Mouse (Mus musculus) kidney, embryonic 16.5 days (tissue): Measurements from ENCODE around the gene Wipf1. TPM values are rescaled to one million over a fixed set of nuclear protein-coding genes. Genes with fewer than 3 reads are reported as not detected.
A peak's percentile ranks its signal among the peaks of the same experiment; 100 is the strongest.

Experiments used
- ATAC-seq: fragments of 200-750 bp; cut with Nextera tagmentation; 2 replicates; pipeline ENCODE4 v1.8.0; 2017; ENCODE audit warnings: moderate TSS enrichment; ENCODE audit not compliant: low FRiP score, low TSS enrichment
- H3K27ac ChIP-seq: fragments of 300-500 bp; sonication (generic); 2 replicates; pipeline ENCODE4 v1.5.1; 2014; ENCODE audit warnings: low read length
- H3K27me3 ChIP-seq: fragments of 300-500 bp; sonication (generic); 2 replicates; pipeline ENCODE4 v1.6.1; 2014; ENCODE audit warnings: low read length, control low read depth, mixed read lengths; ENCODE audit not compliant: insufficient read depth
- H3K36me3 ChIP-seq: fragments of 300-500 bp; sonication (generic); 2 replicates; pipeline ENCODE4 v1.6.1; 2014; ENCODE audit warnings: low read length, control low read depth, mixed read lengths; ENCODE audit not compliant: insufficient read depth
- H3K4me1 ChIP-seq: fragments of 300-500 bp; sonication (generic); 2 replicates; pipeline ENCODE4 v1.6.1; 2014; ENCODE audit warnings: low read length, control low read depth, mixed read lengths; ENCODE audit not compliant: insufficient read depth
- H3K4me2 ChIP-seq: fragments of 300-500 bp; sonication (generic); replicated peaks from 2 replicates; pipeline ENCODE4 v1.6.1; 2014; ENCODE audit warnings: low read depth, low read length
- H3K4me3 ChIP-seq: fragments of 300-500 bp; sonication (generic); 2 replicates; pipeline ENCODE4 v1.5.1; 2014; ENCODE audit warnings: mild to moderate bottlenecking, low read length
- H3K9ac ChIP-seq: fragments of 300-500 bp; sonication (generic); replicated peaks from 2 replicates; pipeline ENCODE4 v1.6.1; 2014; ENCODE audit warnings: low read length
- H3K9me3 ChIP-seq: fragments of 300-500 bp; sonication (generic); 2 replicates; pipeline ENCODE4 v1.6.1; 2016; ENCODE audit warnings: low read length, control low read depth
- WGBS: fragments of 180-500 bp; shearing (Covaris S2); extraction: QIAGEN DNeasy Blood & Tissue Kit; methylation state at CpG from one replicate; pipeline ENCODE4 v1.1.7; 2014; 5-methylcytosine and 5-hydroxymethylcytosine counted together
- polyA plus RNA-seq: library from polyadenylated mRNA; unstranded; fragments of >200 nt; fragmentation: Nextera tagmentation; extraction: Ambion mirVana; gene quantifications from 2 replicates; pipeline ENCODE4 v1.2.1, GENCODE M21; 2015

The Wipf1 gene
- polyA plus RNA-seq, 1 experiment from 2014 or later = 8.6 TPM

DNA sequence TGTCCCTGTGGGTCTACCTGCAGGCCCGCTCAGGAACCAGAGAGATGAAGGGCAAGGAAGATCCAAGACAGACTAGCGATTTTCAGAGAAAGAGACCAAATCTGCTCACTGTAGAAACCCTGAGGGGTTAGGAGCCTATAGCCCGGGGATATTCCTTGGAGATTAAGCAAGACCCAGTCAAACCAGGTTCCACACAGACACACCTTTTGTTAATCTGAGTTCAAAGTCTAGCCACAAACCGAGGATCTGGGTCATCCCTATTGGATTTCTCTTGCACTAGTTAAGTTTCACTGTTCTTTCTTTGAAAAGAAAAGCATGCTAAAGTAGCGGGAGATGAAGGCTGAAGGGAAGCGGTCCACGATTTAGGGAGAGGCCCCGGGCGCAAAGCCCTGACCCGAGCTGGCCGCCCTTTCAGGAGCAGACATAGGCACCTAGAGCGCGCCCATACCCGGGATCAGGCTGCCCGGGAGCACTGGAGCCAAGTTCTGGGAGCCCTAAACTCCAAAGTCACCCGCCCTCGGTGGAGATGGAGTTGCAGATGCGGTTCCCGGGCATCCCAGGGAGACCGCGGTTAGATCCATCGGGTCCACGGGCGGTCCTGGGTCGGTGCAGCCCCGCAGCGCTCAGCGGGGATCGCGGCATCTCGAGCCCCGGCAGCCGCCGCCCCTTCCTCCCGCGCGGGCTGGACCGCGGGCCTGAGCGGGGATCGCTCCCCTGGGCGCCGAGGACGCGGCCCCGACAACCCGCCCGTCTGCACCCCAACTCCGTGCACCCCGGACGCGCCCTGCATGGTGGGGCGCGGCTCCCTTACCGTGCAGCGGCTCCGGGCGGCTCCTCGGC lies 798 bp downstream of the Wipf1 start:
- Histone ChIP-seq H3K27ac (peak overlapping the region; percentile 83), H3K9me3 (no peaks in the 10 kb centered on the region), H3K36me3 (no peaks in the 10 kb centered on the region), H3K27me3 (no peaks in the 10 kb centered on the region), H3K4me3 (peak overlapping the region; percentile 81), H3K4me2 (peak overlapping the region; percentile 91), H3K4me1 (peaks cover 21% of the 10 kb centered on the region), H3K9ac (peak overlapping the region; percentile 95)
- peak; percentile 69 for ATAC-seq
- 2% methylated on average over 59 of the region's 59 CpGs for WGBS

DNA sequence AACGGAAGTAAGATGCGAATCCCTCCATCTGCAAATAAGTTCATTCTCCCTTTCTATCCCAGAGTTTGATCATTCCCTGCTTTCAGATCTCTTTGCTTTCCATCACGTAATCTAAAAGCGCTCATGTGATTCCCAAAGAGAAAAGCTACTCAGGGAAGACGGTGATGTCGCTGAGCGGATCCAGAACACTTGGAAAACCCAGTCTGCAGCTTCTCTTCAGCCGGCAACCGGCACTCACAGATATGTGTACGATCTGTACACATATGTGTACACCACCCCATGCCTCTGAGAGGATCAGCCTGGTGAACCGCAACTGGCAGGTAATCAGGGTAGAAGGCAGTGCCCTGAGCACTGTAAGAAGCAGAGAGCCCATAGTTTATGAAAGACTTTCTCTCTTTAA lies 1.6 kb downstream of the Wipf1 start:
- H3K36me3 ChIP-seq = no peaks in the 10 kb centered on the region
- H3K4me1 ChIP-seq = peaks cover 28% of the 10 kb centered on the region
- no peak overlapping the region for H3K27ac ChIP-seq
- H3K9me3 ChIP-seq = no peaks in the 10 kb centered on the region
- H3K4me3 ChIP-seq = peak overlapping the region; percentile 81
- 73% methylated on average over 11 of the region's 11 CpGs for WGBS
- no peak overlapping the region; the same call in 1 of the 2 replicates for H3K9ac ChIP-seq
- peak overlapping the region; percentile 91 for H3K4me2 ChIP-seq
- no peak for ATAC-seq
- H3K27me3 ChIP-seq = no peaks in the 10 kb centered on the region

DNA sequence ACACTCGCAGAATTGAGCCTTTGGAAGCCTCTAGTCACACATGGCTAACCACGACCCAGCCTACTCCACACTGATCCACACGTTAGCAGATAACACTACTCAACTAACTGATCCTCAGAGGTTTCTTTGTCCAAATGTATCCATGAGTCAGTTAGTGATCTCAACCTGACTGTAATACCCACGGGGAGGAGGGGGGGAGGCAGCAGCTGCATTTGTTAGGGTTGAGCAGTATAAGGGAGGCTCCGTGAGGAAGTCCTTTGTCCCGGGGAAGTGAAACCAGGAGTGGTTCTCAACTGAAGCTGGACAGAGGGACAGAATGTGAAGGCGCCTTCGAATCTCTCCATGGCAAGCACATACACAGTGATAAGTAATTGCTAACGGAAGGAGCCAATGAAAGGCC lies 2.8 kb downstream of the Wipf1 start:
- WGBS = 61% methylated on average over 9 of the region's 9 CpGs
- no peaks in the 10 kb centered on the region for H3K36me3 ChIP-seq
- peak overlapping the region; percentile 11; the same call in 1 of the 2 replicates for H3K27ac ChIP-seq
- H3K9me3 ChIP-seq = no peaks in the 10 kb centered on the region
- H3K9ac ChIP-seq = no peak overlapping the region
- H3K4me1 ChIP-seq = peaks cover 41% of the 10 kb centered on the region
- no peaks in the 10 kb centered on the region for H3K27me3 ChIP-seq
- ATAC-seq = no peak
- no peak overlapping the region; the same call in 1 of the 2 replicates for H3K4me2 ChIP-seq
- no peak overlapping the region for H3K4me3 ChIP-seq

DNA sequence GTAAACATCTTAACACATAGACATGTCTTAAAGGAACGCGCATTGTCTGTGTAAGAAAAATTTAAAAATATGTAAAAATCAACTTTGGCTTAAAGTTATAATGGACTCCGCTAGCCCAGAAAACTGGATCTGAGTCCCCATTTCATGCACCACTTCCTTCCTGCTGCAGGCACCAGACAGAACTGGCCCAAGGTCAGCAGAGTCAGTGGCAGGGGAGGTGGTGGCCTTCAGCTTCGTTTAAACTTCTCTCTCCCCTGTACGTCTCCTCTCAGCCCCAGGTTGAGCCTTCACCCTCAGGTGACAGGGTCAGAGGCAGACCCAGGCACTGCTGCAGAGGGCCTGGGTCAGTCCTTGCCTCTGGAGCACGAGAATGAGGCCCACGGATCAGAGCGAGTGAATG lies 6.6 kb downstream of the Wipf1 start:
- no peaks in the 10 kb centered on the region for H3K27me3 ChIP-seq
- peak overlapping the region; percentile 79 for H3K27ac ChIP-seq
- no peaks in the 10 kb centered on the region for H3K36me3 ChIP-seq
- H3K4me2 ChIP-seq = no peak overlapping the region
- no peak overlapping the region for H3K9ac ChIP-seq
- 48% methylated on average over 8 of the region's 8 CpGs for WGBS
- peaks cover 31% of the 10 kb centered on the region for H3K4me1 ChIP-seq
- 0 out of 2 replicates have a peak, but pooled peaks have one; percentile 32 for ATAC-seq
- no peak overlapping the region for H3K4me3 ChIP-seq
- H3K9me3 ChIP-seq = no peaks in the 10 kb centered on the region

DNA sequence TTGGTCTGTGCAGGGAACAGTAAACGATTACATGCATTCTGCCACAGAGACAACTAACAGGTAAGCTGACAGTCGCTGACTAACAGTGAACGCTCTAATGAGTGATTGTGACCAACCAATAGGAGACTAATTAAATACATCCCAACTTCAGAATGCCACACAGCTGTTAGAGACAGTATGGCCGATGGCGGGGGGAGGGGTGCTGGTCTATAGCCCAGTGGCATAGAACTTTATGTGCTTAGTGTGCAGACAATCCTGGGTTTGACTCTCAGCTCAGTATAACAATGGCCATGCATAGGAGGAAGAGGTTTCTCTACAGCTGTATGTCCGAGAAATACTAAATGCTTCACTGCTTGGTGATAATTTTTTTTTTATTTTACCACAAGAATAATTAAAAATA lies 7.2 kb downstream of the Wipf1 start:
- Histone ChIP-seq H3K4me3 (no peak overlapping the region), H3K27me3 (no peaks in the 10 kb centered on the region), H3K9ac (no peak overlapping the region), H3K4me2 (no peak overlapping the region), H3K36me3 (no peaks in the 10 kb centered on the region), H3K4me1 (peaks cover 31% of the 10 kb centered on the region), H3K27ac (peak overlapping the region; percentile 79; the same call in 1 of the 2 replicates), H3K9me3 (no peaks in the 10 kb centered on the region)
- ATAC-seq = peak; percentile 18; the same call in 1 of the 2 replicates
- WGBS = 64% methylated on average over 6 of the region's 6 CpGs

DNA sequence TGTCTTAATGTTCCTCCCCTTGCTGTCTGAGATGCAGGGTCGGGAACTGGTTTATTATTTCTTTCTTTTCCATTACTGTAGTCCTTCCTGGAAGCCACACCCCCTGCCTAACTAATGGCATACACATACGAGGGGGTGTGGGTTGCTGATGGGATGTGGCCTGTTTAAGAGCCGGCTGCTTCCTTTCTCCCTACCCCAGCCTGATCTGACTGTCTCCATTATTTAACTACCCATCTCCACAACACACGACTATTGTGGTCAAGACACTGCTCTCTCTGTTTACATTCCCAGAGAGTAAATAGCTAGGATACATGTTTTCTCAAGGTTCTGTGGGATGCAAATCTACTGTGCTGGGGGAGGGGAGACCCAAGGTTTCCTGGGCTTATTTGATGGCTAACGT lies 7.8 kb downstream of the Wipf1 start:
- Histone ChIP-seq H3K27me3 (no peaks in the 10 kb centered on the region), H3K9me3 (no peaks in the 10 kb centered on the region), H3K4me2 (no peak overlapping the region), H3K36me3 (no peaks in the 10 kb centered on the region), H3K4me1 (peaks cover 30% of the 10 kb centered on the region), H3K9ac (no peak overlapping the region), H3K4me3 (no peak overlapping the region), H3K27ac (no peak overlapping the region)
- 15% methylated on average over 5 of the region's 5 CpGs for WGBS
- 0 out of 2 replicates have a peak, but pooled peaks have one; percentile 12 for ATAC-seq

DNA sequence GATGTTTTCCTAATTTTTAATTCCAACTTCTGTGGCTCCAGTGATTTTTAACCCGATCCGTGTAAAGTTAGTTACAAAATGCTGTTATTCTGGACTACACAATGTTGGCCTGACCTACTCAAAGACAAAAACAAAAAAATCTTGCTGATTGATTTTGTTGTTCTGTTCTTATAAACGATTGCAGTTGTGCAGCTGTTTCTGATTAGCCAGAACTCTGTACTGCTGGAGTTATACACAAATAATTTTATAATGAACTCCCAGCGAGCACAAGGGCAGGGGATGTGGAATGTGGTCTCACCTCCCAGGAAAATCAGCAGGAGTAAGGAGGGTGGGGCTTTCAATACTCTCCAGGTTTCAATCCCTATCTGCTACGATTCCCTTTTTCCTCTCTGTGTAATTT lies 10.6 kb downstream of the Wipf1 start:
- no peak overlapping the region for H3K27ac ChIP-seq
- no peaks in the 10 kb centered on the region for H3K9me3 ChIP-seq
- no peaks in the 10 kb centered on the region for H3K27me3 ChIP-seq
- no peak overlapping the region for H3K4me2 ChIP-seq
- no peak overlapping the region for H3K9ac ChIP-seq
- ATAC-seq = no peak
- WGBS = 83% methylated on average over 5 of the region's 5 CpGs
- no peaks in the 10 kb centered on the region for H3K36me3 ChIP-seq
- no peak overlapping the region for H3K4me3 ChIP-seq
- H3K4me1 ChIP-seq = peaks cover 24% of the 10 kb centered on the region

DNA sequence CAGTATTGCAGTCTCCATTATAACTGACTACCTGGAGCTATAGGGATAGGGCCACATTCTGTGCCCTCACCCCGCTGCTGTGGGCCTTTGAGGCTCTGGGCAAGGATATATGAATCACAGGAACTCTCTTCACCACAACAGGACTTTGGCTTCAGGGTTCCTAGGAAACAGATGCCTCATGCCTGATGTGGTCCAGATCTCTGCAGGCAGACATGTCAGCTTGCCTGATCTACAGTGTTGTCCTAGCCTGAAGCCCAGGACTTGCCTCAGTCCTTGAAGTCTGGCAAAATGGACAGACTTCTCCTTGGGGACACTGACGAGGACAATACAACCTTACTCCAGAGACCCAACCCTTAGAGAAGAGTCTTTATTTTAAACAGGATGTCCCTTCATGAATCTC lies 11.2 kb downstream of the Wipf1 start:
- H3K36me3 ChIP-seq = no peaks in the 10 kb centered on the region
- H3K4me1 ChIP-seq = peaks cover 18% of the 10 kb centered on the region
- WGBS = 87% methylated on average over 2 of the region's 2 CpGs
- no peaks in the 10 kb centered on the region for H3K27me3 ChIP-seq
- no peak overlapping the region for H3K4me3 ChIP-seq
- H3K9me3 ChIP-seq = no peaks in the 10 kb centered on the region
- H3K9ac ChIP-seq = no peak overlapping the region
- ATAC-seq = no peak
- no peak overlapping the region for H3K4me2 ChIP-seq
- H3K27ac ChIP-seq = no peak overlapping the region

DNA sequence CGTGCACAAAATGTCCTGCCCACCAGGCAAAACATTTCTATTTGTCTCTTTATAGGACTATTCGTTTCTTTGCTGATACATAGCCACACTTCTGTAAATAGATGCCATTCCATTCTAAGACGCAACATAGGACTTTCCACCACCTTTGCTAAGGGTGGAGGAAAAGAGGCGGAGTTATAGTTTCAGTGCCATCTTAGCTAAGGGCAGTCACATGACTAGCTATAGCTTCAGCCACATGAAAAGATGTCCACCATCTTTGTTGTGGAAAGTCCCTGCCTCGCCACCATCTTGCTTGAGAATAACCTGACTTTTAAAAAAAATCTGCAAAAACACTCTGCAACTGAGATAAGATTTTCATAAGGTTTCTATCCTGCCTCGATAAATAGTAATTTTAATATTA lies 15.4 kb downstream of the Wipf1 start:
- Histone ChIP-seq H3K27ac (no peak overlapping the region), H3K27me3 (no peaks in the 10 kb centered on the region), H3K4me1 (peaks cover 12% of the 10 kb centered on the region; the same call in 1 of the 2 replicates), H3K4me2 (no peak overlapping the region), H3K9ac (no peak overlapping the region), H3K4me3 (no peak overlapping the region), H3K9me3 (no peaks in the 10 kb centered on the region), H3K36me3 (no peaks in the 10 kb centered on the region)
- 91% methylated on average over 6 of the region's 6 CpGs for WGBS
- ATAC-seq = no peak

DNA sequence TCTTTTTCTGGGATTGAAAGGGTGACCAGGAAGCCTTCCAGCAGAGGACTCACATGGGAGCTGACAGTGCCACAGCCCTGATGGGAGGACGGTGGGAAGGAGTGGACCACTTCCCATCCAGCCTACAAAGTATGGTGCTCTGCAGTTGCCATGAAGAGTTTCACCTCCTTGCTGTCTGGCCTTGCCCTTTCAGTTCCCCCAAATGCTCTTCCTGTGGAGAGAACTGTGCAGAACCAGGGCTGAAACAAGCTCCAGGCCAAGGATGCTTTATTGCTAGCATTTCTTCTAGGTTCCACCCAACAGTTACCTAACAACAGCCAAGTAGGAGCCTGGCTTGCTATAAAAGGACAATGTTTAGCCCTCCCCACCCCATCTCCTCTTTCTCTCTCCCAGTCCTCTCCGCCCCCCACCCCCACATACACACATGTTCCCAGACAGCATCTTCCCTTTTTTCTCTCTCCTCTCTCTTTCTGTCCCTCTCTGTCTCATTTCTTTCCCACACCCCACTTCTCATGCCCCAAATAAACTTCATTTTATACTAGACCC lies 16.3 kb downstream of the Wipf1 start:
- Histone ChIP-seq H3K36me3 (no peaks in the 10 kb centered on the region), H3K9ac (no peak overlapping the region), H3K27ac (no peak overlapping the region), H3K9me3 (no peaks in the 10 kb centered on the region), H3K4me3 (no peak overlapping the region), H3K4me2 (no peak overlapping the region), H3K4me1 (peaks cover 12% of the 10 kb centered on the region; the same call in 1 of the 2 replicates), H3K27me3 (no peaks in the 10 kb centered on the region)
- 94% methylated on average over 2 of the region's 2 CpGs for WGBS
- ATAC-seq = no peak
